Mouse (Mus musculus) cerebellum, adult (tissue): ENCODE results near the gene Clmp.

Experiments
- ATAC-seq: cut with Nextera tagmentation; 2 replicates; pipeline ENCODE4 v1.9.2; 2017; ENCODE audit warnings: mild to moderate bottlenecking, moderate library complexity, mixed read lengths; ENCODE audit not compliant: insufficient number of reproducible peaks, low FRiP score, low TSS enrichment

The Clmp gene

DNA sequence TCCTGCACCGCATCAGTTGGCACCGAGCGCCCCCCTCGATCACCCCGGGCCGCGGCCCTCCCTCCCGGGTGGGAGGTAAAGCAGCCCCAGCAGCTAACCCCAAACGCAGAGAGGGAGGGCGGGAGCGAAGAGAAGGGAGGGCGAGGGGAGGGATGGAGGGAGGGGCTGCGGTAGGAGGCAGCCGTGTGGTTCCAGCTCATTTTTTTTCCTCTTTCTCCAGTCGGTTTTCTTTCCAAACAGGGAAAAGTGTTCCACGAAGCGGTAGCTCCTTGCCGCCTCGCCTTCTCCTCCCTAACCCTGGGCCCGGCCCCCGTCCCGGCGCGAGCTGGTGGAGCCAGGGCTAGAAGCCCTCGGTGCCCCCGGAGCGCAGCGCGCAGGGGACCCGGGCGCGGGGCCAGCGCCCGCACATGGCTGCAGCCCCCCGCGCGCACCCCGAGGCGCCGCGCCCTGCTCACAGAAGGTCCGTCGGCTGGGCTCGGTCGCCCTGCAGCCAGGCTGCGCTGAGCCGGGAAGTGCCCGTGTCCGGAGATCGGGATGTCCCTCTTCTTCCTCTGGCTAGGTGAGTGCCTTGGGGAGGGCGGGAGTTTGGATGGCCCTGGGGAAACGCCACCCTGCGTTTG is at the start of gene Clmp:
Gene Clmp (plus strand): TSS at position 162 of the 620 bp plus-strand sequence.
- peak; percentile 50; the same call in 1 of the 2 replicates for ATAC-seq

DNA sequence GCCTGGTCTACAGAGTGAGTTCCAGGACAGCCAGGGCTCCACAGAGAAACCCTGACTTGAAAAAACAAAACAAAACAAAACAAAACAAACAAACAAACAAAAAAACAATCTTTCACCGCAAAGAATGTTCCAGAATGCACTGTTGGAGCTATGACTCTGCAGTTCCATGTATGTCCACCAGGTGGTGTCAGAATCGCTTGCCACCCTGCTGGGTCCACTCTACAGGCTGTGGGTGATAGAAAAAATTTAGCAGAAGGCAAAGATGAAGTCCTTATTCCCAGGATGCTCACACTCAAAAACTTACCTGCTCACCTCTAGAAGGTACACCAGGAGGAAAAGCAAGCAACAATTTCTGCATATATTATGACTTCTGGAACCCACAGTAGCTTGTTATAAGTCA is 49.7 kb upstream of the Clmp start:
- ATAC-seq, result no peak

DNA sequence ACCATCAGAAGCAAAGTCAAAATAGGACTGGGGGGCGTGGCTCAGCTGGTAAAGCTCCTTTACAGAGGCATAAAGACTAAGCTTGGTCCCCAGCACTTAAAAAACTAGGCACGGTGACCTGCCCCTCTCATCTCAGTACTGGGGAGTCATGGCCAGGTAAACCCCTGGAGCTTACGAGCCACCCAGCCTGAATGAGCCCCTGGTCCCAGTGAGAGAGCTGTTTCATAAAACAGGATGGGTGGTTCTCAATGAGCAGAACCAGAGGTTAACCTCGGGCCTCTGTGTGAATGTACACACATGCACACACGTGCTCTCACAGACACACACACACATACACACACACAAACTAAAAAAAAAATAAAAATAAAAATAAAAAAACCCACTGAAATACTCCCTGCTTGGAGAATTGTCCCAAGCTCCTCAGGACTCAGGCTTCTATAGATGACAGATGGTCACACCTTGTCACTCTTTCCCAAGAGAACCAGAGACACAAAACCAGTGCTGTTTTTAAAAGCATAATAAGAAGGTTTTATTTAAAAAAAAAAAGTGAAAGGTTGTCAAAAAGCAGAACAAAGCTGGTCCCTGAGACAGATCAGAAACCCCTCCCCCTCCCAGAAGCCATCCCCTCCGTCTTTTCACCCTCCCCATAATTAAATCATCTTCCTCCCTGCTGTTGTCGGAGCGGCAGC is 47.9 kb upstream of the Clmp start:
- no peak for ATAC-seq

DNA sequence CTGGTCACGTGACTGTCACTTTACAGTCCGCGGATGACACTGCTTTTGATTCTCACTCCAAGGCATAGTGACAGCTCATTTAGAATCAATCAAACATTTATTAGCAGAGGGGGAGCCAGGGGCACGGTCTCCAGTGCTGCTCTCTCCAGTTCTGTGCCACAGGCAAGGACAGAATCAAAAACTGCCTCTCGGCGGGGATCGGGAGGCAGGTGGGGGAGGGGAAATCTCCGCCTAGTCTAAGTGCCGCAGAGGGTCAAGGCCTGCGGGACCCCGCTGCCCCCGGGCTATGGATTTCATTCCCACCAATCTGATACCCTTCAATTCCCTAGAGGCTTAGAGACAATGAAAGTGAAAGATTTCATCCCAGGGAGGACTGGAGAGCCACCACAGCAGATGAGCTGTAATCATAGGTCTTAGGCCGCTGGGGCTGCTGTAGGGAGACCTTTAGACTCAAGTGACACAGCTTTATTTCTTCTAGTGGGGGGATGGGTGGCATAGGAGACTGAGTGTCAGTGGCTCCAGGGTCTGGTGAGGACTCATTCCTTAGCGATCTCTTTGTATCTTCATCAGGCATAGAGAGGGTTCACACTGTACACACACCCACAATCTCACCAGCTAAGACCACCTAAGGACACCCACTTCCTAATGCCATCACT is 47.2 kb upstream of the Clmp start:
- peak; percentile 56; the same call in 1 of the 2 replicates for ATAC-seq

DNA sequence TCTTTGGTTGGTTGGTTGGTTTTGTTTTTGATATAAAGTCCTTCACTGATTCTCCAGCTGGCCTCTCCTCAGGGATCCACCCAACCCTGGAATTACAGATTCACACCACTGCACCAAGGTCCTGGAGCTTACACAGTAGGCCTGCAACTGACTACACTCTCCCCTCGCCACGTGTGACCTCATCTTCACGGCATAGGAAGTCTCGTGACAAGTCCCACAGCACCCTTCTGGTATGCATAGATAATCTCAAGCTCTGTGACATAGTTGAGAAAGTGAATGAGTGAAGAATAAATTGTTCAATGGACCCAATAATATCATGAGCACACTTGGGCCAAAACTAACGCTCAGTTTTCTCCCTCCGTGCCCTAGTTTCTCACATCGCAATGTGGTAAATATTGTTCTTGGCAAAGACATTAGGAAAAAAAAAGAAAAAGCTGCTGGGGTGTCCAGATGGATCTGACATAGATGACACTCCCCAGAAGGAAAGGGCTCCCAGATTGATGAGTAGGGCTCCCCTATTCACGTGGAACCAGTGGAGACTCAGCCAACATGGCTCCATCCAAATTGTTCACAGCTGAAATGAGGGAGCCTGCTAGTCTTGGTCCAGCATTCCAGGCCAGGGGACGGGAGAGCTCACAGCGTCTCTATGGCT is 46.1 kb upstream of the Clmp start:
- peak; percentile 38; the same call in 1 of the 2 replicates for ATAC-seq

DNA sequence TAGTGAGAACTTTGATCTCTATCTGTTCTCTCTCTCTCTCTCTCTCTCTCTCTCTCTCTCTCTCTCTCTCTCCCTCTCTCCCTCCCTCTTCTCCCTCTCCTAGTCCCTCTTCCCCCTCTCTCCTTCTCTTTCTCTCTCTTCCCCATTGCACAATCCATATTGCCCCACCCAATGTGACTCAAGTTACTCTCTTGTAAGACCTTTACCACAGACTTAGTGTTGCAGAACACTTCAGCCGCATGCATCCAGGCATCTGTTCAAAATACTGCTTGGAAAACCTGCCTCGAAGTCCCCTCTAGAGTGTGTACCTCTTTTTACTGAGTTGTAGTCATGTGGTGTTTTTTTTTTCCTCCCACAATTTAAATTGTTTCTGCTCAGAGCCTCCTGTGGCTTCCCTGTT is 44.4 kb upstream of the Clmp start:
- no peak for ATAC-seq

DNA sequence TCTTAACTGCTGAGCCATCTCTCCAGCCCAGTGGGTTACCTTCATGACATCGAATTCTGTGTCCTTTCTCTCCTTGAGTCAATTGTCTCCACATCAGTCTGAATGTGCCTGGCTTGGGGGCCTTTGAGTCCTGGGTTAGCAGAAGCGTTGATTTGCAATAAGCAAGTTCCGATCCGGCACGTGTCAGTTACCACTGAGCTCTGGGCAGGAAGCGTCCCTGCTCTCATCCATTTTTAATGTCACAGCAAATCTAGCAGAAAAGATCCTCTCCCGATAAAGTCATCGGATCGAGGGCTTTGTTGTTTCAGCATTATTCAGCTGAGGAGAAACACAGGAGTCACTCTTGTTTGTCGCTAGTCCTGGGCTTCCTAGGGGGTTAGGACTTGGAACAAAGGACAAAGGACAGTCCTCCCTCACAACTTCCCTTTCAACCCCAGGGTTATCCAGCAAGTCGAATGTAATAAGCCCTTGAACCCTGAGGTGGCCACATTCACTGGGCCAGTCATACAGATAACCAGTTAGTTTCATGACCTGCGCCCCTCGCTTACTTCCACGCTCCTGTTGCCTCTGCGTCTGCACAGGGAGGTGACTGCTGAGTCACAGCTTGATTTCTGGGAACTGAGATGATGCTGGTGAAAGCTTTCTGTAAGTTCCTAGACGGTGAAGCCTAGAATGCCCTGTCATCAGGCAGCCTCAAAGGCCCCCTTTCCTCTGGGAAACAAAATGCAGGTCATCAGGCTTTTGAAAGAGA is 43.1 kb upstream of the Clmp start:
- ATAC-seq, result no peak

DNA sequence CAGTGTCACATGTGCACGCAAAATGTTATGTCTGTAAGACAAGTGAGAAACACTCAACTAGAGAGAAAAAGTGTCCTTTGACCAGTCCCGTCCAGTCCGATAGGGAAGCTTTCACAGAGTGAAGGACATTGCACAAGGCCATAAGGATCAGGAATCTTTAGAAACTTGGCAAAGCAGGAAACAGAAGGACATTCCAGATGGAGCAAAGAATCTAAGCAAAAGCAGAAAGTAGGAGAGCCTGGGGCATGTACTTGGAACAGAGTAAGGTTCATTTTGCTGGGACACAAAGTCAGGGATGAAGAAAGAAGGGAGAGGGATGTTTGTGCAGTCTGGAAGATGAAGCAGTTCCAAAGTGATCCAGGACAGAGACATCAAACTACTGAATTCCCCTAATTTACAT is 36.3 kb upstream of the Clmp start:
- ATAC-seq, result no peak

DNA sequence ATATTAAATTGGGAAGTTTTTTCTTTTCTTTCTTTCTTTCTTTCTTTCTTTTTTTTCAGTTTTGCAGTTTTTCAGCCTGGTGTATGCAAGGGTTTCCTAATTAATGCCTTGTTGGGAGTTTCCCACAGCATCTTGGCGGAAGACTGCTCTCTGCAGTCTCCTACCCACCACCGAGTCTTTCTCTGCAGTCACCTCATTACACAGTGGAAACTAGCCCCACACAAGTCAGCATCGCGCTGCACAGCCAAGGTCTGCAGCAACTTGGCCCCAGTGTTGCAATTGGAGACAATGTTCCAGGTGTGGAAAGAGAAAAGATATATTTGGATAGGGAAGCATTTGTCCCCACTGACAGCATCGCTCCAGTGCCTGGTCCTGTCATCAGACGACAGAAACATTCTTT is 35.8 kb upstream of the Clmp start:
- no peak for ATAC-seq

DNA sequence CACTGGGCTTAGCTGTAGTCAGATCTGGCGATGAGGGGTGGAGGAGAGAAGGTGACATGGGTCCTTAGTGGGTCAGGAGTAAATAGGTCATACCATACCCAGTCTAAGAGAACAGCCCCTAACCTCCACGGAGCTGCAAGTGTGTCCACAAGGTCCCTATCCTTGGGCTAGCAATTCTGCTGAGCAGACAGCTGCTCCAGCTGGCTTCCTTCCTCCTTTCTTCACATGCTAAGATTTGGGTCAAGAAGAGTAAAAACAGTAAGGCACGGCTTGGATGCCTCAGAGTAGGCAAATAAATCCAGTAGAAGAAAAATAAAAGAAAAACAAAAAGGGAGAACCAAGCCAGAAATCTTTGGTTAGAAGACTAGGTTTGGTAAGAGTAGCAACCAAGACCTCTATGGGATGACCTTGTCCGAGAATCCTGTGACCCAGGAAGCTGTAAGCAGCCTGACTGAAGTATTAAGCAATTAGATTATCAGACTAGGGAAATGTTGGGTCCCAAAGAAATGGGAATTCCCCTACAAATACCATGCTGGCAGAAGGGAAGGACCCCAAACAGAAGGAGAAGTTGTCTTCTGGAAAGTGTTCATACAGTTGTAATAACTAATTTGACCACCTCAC is 34.4 kb upstream of the Clmp start:
- no peak for ATAC-seq

DNA sequence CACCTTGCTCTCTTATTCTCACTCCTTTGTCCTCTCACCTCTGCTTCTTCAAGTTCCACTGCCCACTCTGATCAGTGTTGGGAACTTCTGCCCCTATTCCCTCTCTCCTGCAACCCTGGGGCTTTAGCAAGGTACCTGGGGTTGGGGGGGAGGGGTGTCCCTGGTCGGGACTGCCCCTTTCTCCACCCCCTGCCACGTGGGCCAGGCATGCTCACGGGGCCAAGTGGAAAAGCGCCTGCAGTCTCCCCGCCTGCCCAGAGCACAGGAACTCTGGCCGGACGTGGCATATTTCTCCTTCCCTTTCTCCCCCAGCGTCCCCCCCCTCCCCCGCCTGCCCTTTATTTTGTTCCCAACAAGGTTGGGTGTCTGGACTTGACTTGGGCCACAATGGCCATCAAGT is 33.0 kb upstream of the Clmp start:
- ATAC-seq, result no peak

DNA sequence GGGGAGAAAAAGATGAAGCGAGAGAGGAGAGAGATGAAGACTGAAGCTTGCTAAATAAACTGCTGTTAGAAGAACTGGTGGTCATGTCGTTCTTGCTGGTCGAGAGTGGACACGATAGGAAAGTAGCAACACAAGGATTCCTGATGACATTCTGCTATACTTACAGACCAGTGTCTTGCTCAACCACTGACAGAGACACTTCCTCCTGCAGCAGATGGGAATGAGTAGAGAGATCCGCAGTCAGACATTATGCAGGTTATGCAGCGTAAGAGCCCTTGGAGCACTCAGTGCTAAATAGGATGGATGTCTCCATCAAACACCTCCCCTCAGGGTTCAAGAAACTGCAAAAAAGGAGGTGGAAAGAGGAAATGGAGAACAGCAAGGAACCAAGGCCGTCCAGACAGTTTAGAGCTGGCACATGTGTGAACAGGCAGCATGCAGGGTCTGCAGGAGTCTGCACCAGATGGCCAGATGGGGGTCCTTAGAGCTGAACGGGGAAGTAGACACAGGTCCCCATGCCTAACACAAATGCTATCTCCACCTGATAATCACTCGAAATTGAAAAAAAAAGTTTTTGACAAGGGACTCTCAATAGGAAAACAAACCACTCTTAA is 19.5 kb upstream of the Clmp start:
- no peak for ATAC-seq

DNA sequence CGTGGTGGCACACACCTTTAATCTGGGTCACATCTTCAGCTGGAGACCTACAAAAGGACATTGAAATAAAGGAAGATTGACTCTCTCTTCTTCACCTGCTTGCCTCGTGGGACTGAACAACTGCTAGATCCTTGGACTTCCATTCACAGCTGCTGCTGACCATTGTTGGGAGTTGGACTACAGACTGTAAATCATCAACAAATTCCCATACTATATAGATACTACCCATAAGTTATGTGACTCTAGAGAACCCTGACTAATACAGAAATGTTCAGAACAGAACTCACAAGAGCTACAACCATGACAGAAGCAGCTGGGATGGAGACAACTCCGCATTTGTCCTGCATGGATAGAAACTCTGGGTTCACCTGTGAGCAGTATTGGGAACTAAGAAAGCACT is 15.4 kb upstream of the Clmp start, which contains the start of gene Gm21915:
Gene Gm21915 (plus strand): TSS at position 301 of the 400 bp plus-strand sequence.
- no peak for ATAC-seq

DNA sequence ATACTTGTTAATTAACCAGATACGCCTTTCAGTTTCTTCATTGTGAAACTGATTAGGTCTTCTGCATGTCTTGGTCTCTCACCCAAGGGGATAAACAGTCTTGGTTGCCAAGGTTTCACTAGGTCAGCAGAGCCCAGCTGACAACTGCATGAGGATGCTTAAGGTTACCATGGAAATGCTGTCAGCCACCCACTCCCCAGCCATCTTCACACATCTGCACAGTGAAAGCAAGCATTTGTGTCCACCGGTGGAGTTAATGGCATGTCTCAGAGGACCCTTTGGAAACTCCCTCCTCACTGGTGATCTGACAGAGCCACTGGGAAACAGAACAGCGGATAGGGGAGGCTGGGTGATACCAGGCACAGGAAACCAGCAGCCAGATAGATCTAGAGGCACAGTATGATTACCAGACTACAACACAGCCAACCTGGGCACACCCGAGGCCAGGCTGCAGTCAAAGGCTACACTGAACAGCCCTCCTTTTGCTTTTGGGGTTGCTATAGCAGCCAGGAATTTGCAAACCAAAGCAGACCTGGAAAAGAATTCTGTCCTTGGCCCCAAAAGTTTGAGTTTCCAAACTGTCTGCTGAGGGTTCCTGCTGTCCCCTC is 14.3 kb upstream of the Clmp start:
- no peak for ATAC-seq

DNA sequence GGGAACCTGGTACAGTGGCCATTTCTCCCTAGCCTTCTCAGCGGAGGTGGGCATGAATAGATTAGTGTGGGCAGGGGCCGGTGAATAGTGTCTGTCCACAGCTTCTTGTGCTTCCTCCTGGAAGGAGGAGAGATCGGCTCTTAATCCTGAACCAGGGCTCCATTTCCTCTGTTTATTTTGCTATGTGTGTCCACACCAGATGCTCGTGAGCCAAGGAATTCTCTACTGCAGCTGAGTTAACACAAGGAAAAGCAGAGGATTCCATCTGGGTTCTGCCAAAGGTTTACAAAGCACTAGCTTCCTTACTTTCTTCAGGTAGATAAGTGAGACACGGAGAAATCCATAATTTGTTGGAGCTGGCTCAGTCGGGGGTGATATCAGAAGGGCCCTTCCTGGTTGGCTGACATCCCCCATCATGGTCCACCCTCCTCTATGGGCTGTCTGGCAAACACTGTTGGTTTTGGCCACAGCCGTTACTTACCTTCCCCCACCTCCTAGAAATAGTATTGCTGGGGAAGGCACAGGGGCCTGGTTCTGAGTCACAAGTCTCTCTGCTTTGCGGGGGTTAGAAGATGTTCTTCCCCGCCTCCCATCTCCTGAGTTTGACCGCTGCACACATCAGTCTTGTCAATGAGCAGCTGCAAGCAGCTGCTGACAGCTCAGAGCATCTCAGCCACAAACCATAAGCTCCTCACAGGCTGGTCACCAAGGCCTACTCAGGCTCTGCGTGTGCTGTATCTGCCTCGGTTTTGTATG is 10.4 kb upstream of the Clmp start:
- ATAC-seq, result no peak

DNA sequence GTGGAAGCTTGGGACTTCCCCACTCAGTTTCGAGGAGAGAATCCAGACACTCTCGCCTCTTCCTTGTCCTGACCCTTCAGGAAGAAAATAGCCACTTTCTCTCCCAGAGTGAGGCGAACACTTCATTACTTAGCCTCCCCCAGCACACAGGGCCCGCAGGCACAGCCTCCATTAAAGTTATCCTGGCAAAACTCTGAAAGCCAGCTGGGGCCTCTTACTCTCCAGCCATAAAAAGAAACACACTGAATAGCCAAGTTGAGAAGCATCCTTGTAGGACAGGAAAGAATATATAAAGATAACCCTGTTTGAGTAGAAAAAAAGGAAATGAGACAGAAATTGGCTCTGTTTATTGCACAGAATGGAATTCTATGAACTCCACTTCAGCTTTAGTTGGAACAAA is 7.1 kb upstream of the Clmp start:
- ATAC-seq, result no peak

DNA sequence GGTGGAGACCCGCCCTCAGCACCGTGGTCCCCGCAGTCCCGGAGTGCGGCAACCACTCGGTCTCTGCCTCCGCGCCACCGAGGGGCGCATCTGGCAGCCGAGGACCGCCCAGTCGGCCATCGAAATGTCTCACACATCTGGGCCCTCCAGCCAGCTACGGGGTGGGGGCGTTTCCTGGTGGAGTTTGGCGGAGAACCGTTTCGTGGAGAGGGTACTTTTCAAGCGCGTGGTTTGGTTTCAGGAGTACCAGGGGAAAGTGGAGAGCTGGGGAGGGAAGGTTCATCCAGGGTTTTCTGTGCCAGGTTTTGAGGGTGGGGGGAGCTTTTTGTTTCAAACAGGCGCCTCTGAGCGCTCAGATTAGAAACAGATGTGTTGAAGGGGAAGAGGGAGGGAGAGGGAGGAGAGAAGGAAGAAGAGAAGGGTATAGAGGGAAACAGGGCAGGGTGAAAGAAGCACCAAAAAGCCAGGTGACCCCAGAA is 698 bp downstream of the Clmp start:
- peak; percentile 42; the same call in 1 of the 2 replicates for ATAC-seq

DNA sequence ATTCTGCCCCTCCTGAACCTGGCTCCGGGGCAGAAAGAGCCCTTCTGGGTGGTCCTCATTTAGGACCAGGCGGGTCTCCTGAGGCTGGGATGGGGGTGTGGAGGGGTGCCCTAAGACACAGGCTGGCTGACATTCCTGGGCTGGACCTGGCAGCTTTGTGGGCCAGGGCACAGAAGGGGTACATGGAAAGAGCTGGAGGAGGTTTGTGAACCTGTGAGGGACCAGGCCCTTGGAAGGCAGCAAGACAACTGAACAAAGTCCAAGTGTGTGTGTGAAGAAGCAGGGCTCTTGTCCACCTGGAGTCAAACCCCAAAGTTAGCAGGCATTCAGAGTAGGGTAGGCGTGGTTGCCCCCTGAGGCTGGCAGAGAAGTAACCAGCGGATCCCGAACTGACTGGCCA is 1.3 kb downstream of the Clmp start:
- no peak for ATAC-seq
